In genomic region chr19:59496832-59497231, GRCm38 (mm10) we compare ENCODE assay signal across 16 mouse cellular contexts. TPM values are rescaled to one million over a fixed set of nuclear protein-coding genes. Genes with fewer than 3 reads are reported as not detected.
"Had no signal": no experiment of that assay in that cellular context is flagged by ENCODE, and none has a peak within 500 bp of the region (broad histone marks: within the 10 kb centered on the region; RNA-seq: fewer than 3 reads in every experiment).

No protein-coding gene starts in this region.

- ATAC-seq: liver, embryonic 12.5 days had no signal

- H3K9ac ChIP-seq: limb, embryonic 15.5 days; liver, embryonic 12.5 days; lung, embryonic 14.5 days; midbrain, embryonic 12.5 days had no signal

- DNase-seq: kidney, adult 11 months; kidney, adult 9 months; kidney, postnatal 36 days; layer of hippocampus, adult 9-11 months; layer of hippocampus, postnatal 36 days; lung, embryonic 14.5 days; lung, postnatal 10 days; lung, postnatal 4 days; thymus, adult 18-20 months; thymus, postnatal 14 days had no signal

- H3K27ac ChIP-seq: kidney, postnatal 0 days; limb, embryonic 15.5 days; liver, embryonic 12.5 days; midbrain, embryonic 12.5 days; stomach, postnatal 0 days had no signal

- H3K4me1 ChIP-seq: limb, embryonic 15.5 days; liver, embryonic 12.5 days had no signal

- H3K36me3 ChIP-seq: limb, embryonic 15.5 days; liver, embryonic 12.5 days; midbrain, embryonic 12.5 days had no signal

- H3K9me3 ChIP-seq: limb, embryonic 15.5 days; liver, embryonic 12.5 days; midbrain, embryonic 12.5 days had no signal

- H3K4me3 ChIP-seq: limb, embryonic 15.5 days; liver, embryonic 12.5 days; midbrain, embryonic 12.5 days had no signal

- H3K4me2 ChIP-seq: limb, embryonic 15.5 days; liver, embryonic 12.5 days; lung, embryonic 14.5 days; midbrain, embryonic 12.5 days had no signal

- H3K27me3 ChIP-seq: limb, embryonic 15.5 days; liver, embryonic 12.5 days; midbrain, embryonic 12.5 days had no signal

RNA-seq across cellular contexts. Expression of gene Emx2, which starts 38.7 kb away (rescaled TPM):
- polyA plus RNA-seq: liver, embryonic 16.5 days; lung, embryonic 14.5 days had no signal
